Mouse (Mus musculus): ENCODE measurements around the gene Aldh3b3. TPM values are rescaled to one million over a fixed set of nuclear protein-coding genes. Genes with fewer than 3 reads are reported as not detected.
A peak's percentile ranks its signal among the peaks of the same experiment; 100 is the strongest.

Aldh3b3 gene
- polyA plus RNA-seq, 1 experiment from 2014 or later: not detected

DNA sequence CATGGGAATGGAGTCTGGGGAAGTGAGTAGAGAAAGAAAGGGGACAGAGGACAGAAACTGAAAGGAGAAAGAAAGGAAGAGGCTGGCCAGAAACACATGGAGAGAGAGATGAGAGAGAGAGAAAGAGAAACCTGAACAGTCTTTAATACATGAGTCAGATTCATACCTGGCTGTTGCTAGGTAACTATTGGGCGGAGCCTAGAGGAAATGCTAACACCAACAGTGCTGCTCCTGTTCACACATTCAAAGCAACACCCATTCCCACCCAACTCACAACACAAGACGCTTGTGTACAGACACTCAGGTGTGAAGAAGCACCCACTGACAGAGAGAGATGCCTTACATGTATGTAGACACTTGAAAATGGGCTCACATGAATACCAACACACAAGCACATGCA, 17.4 kb downstream of the Aldh3b3 start:
- H3K4me3 ChIP-seq (ENCODE audit: low read depth, low read length): no peak overlapping the region
- peaks cover 7% of the 10 kb centered on the region for H3K4me1 ChIP-seq (replicated peaks; ENCODE audit: control insufficient read depth, insufficient read depth, low read length)
- H3K9me3 ChIP-seq (ENCODE audit: control insufficient read depth, low read length): no peaks in the 10 kb centered on the region
- ATAC-seq (replicated peaks; ENCODE audit: low FRiP score): no peak
- H3K36me3 ChIP-seq (ENCODE audit: control insufficient read depth, insufficient read depth, low read length): no peaks in the 10 kb centered on the region
- DNase-seq (ENCODE audit: low spot score): no peak
- 79% methylated on average over 2 of the region's 2 CpGs for WGBS
- H3K27me3 ChIP-seq (replicated peaks; ENCODE audit: control insufficient read depth, insufficient read depth, low read length): no peaks in the 10 kb centered on the region
- no peak overlapping the region for H3K9ac ChIP-seq (ENCODE audit: low read depth, low read length)
- no peak overlapping the region for H3K4me2 ChIP-seq
- H3K27ac ChIP-seq (ENCODE audit: low read depth, low read length): no peak overlapping the region

DNA sequence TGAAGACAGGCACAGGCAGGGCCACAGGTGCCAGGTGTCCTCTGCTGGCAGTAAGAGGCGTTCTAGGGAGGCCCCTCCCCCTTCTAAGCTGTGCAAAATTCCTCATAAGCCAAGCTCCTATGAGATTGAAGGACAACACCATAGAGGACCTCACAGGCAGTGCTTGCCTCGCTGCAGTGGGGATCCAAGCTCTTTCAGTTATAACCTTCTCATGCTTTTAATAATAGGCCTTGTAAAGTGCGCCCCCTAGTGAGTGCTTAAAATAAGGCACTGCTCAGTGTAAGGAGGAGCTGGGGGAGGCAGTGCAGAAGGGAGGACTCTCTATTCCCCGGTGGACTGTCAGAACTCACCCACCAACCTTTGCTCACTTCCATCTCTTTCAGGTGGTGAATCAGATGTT, 21.9 kb downstream of the Aldh3b3 start:
- H3K27me3 ChIP-seq (replicated peaks; ENCODE audit: control insufficient read depth, insufficient read depth, low read length): no peaks in the 10 kb centered on the region
- no peak overlapping the region for H3K27ac ChIP-seq (ENCODE audit: low read depth, low read length)
- peaks cover 9% of the 10 kb centered on the region for H3K4me1 ChIP-seq (replicated peaks; ENCODE audit: control insufficient read depth, insufficient read depth, low read length)
- H3K9me3 ChIP-seq (ENCODE audit: control insufficient read depth, low read length): no peaks in the 10 kb centered on the region
- no peak overlapping the region for H3K4me3 ChIP-seq (ENCODE audit: low read depth, low read length)
- WGBS: 12% methylated on average over 4 of the region's 4 CpGs
- no peak overlapping the region for H3K4me2 ChIP-seq
- DNase-seq (ENCODE audit: low spot score) (peak; percentile 58), ATAC-seq (replicated peaks; ENCODE audit: low FRiP score) (peak; percentile 54; the same call in 1 of the 2 replicates)
- H3K36me3 ChIP-seq (ENCODE audit: control insufficient read depth, insufficient read depth, low read length): no peaks in the 10 kb centered on the region
- no peak overlapping the region for H3K9ac ChIP-seq (ENCODE audit: low read depth, low read length)

DNA sequence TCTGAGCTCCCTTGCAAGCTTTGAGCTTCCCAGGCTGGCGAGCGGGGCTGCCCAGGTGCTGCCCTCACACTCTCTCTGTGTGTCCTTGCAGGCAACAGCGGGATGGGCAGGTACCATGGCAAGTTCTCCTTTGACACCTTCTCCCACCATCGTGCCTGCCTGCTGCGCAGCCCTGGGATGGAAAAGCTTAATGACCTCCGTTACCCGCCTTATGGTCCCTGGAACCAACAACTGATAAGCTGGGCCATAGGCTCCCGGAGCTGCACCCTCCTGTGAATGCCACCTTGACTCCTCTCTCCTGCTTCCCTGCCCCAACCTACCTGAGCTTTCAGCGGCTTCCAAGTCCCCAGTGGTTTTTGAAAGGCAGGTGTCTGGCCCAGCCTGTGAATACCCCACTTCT, 22.5 kb downstream of the Aldh3b3 start:
- ATAC-seq (replicated peaks; ENCODE audit: low FRiP score): no peak

DNA sequence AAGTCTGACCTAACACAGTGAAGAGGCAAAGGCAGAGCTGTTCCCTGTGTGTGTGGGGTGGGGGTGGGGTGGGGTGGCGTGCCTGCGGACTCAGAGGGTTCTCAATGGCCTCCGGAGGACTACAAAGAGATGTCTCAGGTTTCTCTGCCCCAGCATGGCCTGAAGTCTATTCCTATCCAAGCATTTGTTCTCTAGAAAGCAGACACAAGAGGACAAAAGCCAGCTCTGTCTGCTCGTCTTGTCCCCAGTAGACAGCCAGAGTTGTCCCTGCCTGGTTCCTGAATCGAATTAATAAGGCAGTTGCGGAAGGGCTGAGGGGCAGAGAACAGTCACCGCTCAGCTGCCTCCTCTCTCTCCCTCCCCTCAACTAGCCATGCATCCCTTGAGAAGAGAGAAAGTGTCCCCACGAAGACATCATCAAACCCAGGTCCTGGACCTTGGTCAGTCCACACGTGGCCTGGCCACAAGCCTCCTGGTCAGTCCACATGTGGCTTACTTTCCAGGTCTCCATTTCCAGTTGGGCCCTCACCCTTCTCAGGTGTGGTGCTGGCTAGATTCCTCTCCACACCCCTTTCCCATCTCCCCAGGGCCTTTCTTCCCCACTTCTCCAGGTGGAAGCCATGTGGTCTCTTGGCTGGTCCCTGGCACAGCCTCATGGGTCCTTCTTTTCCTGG, 25.2 kb downstream of the Aldh3b3 start:
- no peaks in the 10 kb centered on the region for H3K36me3 ChIP-seq (ENCODE audit: control insufficient read depth, insufficient read depth, low read length)
- ATAC-seq (replicated peaks; ENCODE audit: low FRiP score) (no peak), DNase-seq (ENCODE audit: low spot score) (no peak)
- no peak overlapping the region for H3K4me3 ChIP-seq (ENCODE audit: low read depth, low read length)
- no peaks in the 10 kb centered on the region for H3K27me3 ChIP-seq (replicated peaks; ENCODE audit: control insufficient read depth, insufficient read depth, low read length)
- H3K4me2 ChIP-seq: no peak overlapping the region
- WGBS: 60% methylated on average over 9 of the region's 9 CpGs
- no peak overlapping the region for H3K27ac ChIP-seq (ENCODE audit: low read depth, low read length)
- H3K9ac ChIP-seq (ENCODE audit: low read depth, low read length): no peak overlapping the region
- H3K9me3 ChIP-seq (ENCODE audit: control insufficient read depth, low read length): no peaks in the 10 kb centered on the region
- H3K4me1 ChIP-seq (replicated peaks; ENCODE audit: control insufficient read depth, insufficient read depth, low read length): peaks cover 25% of the 10 kb centered on the region

More for the DNA sequence above, 22.5 kb downstream of the Aldh3b3 start:
- Histone ChIP-seq H3K27me3 (replicated peaks; ENCODE audit: control insufficient read depth, insufficient read depth, low read length) (no peaks in the 10 kb centered on the region), H3K4me3 (ENCODE audit: low read depth, low read length) (no peak overlapping the region), H3K9me3 (ENCODE audit: control insufficient read depth, low read length) (no peaks in the 10 kb centered on the region), H3K36me3 (ENCODE audit: control insufficient read depth, insufficient read depth, low read length) (no peaks in the 10 kb centered on the region), H3K4me1 (replicated peaks; ENCODE audit: control insufficient read depth, insufficient read depth, low read length) (peaks cover 14% of the 10 kb centered on the region), H3K4me2 (no peak overlapping the region), H3K27ac (ENCODE audit: low read depth, low read length) (no peak overlapping the region), H3K9ac (ENCODE audit: low read depth, low read length) (no peak overlapping the region)
- 62% methylated on average over 9 of the region's 9 CpGs for WGBS
- no peak for DNase-seq (ENCODE audit: low spot score)

DNA sequence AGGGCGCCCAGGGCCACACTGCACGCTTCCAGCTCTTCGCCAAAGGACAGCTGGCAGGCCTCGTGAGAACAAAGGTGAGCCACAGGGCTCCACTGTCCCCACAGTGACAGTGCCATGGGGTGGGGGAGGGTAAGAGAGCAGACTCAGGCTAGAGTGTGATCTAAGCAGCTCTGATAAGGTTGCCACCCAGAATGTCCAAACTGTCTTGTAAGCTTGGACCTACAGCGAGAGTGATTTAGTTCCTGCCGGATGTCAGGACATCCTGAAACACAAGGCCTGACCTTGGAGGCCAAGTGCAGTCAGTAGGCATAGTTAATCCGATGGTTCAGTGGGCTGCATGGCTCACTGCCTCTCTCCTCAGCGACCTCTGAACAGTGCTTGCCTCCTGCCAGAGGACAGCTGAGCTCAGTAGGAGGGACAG, 26.8 kb downstream of the Aldh3b3 start:
- DNase-seq (ENCODE audit: low spot score) (no peak), ATAC-seq (replicated peaks; ENCODE audit: low FRiP score) (0 out of 2 replicates have a peak, but pooled peaks have one; percentile 21)
- H3K4me2 ChIP-seq: no peak overlapping the region
- 26% methylated on average over 8 of the region's 8 CpGs for whole genome bisulfite sequencing
- no peaks in the 10 kb centered on the region for H3K36me3 ChIP-seq (ENCODE audit: control insufficient read depth, insufficient read depth, low read length)
- peaks cover 23% of the 10 kb centered on the region for H3K4me1 ChIP-seq (replicated peaks; ENCODE audit: control insufficient read depth, insufficient read depth, low read length)
- H3K27ac ChIP-seq (ENCODE audit: low read depth, low read length): peak overlapping the region; percentile 61; the same call in 1 of the 2 replicates
- no peaks in the 10 kb centered on the region for H3K27me3 ChIP-seq (replicated peaks; ENCODE audit: control insufficient read depth, insufficient read depth, low read length)
- no peak overlapping the region for H3K4me3 ChIP-seq (ENCODE audit: low read depth, low read length)
- no peaks in the 10 kb centered on the region for H3K9me3 ChIP-seq (ENCODE audit: control insufficient read depth, low read length)
- no peak overlapping the region for H3K9ac ChIP-seq (ENCODE audit: low read depth, low read length)

DNA sequence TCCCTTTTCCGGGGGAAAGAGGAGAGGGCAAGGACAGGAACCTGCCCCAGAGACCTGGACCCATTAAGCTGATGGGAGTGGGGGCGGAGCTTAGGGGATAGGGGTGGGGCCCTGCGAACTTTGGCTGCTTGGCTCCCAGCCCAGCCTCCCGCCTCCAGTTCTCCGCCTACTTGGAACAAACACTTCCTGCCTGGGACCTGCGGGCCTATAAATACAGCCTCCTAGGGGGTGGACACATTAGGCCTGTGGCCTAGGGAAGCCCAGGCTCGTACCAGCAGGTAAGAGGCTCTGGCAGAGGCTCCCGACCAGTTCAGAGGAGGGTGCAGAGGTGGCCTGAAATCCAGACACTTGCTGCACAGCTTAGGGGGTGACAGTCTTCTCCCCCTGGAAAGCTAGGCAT, 27.9 kb downstream of the Aldh3b3 start, which contains the start of gene Acy3:
Gene Acy3, plus strand, starts transcription at position 237 of the 400 bp plus-strand sequence.
- Histone ChIP-seq H3K9me3 (ENCODE audit: control insufficient read depth, low read length) (no peaks in the 10 kb centered on the region), H3K4me2 (peak within 1 kb of the TSS; percentile 48), H3K27ac (ENCODE audit: low read depth, low read length) (peak within 1 kb of the TSS; percentile 61; the same call in 1 of the 2 replicates), H3K9ac (ENCODE audit: low read depth, low read length) (peak within 1 kb of the TSS; percentile 35; the same call in 1 of the 2 replicates), H3K4me3 (ENCODE audit: low read depth, low read length) (0 out of 2 replicates have a peak within 1 kb of the TSS, but pooled peaks have one; percentile 14), H3K4me1 (replicated peaks; ENCODE audit: control insufficient read depth, insufficient read depth, low read length) (peaks cover 23% of the 10 kb centered on the region), H3K36me3 (ENCODE audit: control insufficient read depth, insufficient read depth, low read length) (no peaks in the 10 kb centered on the region), H3K27me3 (replicated peaks; ENCODE audit: control insufficient read depth, insufficient read depth, low read length) (no peaks in the 10 kb centered on the region)
- WGBS: 11% methylated on average over 8 of the region's 8 CpGs
- DNase-seq (ENCODE audit: low spot score): peak; percentile 75
- peak; percentile 66 for ATAC-seq (replicated peaks; ENCODE audit: low FRiP score)

DNA sequence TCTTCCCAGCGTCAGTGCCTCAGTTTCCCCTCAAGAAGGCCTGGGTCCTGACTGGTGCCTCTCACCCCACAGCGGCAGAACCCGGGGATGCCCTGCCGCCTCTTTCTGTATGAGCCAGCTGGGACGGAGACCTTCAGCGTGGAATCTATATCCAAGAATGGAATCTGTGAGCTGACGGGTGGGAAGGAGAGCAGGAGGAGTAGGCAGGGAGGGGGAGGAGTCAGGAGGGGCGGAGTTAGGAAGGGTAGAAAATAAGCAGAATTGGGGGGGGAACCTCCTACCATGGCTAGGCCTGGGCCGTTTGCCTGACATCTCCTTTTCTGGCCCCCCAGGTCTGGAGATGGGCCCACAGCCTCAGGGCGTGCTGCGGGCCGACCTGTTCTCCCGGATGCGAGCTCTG, 29.6 kb downstream of the Aldh3b3 start:
- no peak overlapping the region for H3K4me3 ChIP-seq (ENCODE audit: low read depth, low read length)
- no peak for ATAC-seq (replicated peaks; ENCODE audit: low FRiP score)
- 85% methylated on average over 13 of the region's 14 CpGs for WGBS
- no peaks in the 10 kb centered on the region for H3K27me3 ChIP-seq (replicated peaks; ENCODE audit: control insufficient read depth, insufficient read depth, low read length)
- no peak overlapping the region for H3K4me2 ChIP-seq
- H3K9ac ChIP-seq (ENCODE audit: low read depth, low read length): no peak overlapping the region
- no peaks in the 10 kb centered on the region for H3K9me3 ChIP-seq (ENCODE audit: control insufficient read depth, low read length)
- no peaks in the 10 kb centered on the region for H3K36me3 ChIP-seq (ENCODE audit: control insufficient read depth, insufficient read depth, low read length)
- no peak overlapping the region for H3K27ac ChIP-seq (ENCODE audit: low read depth, low read length)
- DNase-seq (ENCODE audit: low spot score): no peak
- peaks cover 23% of the 10 kb centered on the region for H3K4me1 ChIP-seq (replicated peaks; ENCODE audit: control insufficient read depth, insufficient read depth, low read length)

DNA sequence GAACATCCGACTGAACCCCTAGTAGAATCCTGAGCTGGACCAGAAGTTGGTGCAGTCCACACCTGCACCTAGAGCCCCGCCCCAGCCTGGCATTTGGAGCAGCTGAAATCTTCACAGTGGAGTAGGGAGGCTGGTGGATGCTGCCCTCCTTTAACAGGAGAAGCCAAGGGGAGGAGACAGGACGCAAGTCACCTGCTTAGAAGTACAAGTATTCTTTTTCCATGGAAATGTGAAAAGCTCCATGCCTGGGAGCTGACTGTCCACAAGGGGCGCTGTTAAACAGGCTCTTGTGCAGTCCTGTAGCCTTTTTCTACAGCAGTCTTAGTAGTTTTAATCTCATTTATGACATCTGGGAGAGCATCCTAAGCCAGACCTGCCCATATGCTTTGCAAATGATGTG, 30.3 kb downstream of the Aldh3b3 start:
- ATAC-seq (replicated peaks; ENCODE audit: low FRiP score): no peak
- no peak overlapping the region for H3K9ac ChIP-seq (ENCODE audit: low read depth, low read length)
- no peak for DNase-seq (ENCODE audit: low spot score)
- 87% methylated on average over 4 of the region's 4 CpGs for WGBS
- no peaks in the 10 kb centered on the region for H3K36me3 ChIP-seq (ENCODE audit: control insufficient read depth, insufficient read depth, low read length)
- H3K4me1 ChIP-seq (replicated peaks; ENCODE audit: control insufficient read depth, insufficient read depth, low read length): peaks cover 23% of the 10 kb centered on the region
- no peak overlapping the region for H3K4me3 ChIP-seq (ENCODE audit: low read depth, low read length)
- H3K4me2 ChIP-seq: no peak overlapping the region
- H3K27ac ChIP-seq (ENCODE audit: low read depth, low read length): no peak overlapping the region
- H3K9me3 ChIP-seq (ENCODE audit: control insufficient read depth, low read length): no peaks in the 10 kb centered on the region
- H3K27me3 ChIP-seq (replicated peaks; ENCODE audit: control insufficient read depth, insufficient read depth, low read length): no peaks in the 10 kb centered on the region

DNA sequence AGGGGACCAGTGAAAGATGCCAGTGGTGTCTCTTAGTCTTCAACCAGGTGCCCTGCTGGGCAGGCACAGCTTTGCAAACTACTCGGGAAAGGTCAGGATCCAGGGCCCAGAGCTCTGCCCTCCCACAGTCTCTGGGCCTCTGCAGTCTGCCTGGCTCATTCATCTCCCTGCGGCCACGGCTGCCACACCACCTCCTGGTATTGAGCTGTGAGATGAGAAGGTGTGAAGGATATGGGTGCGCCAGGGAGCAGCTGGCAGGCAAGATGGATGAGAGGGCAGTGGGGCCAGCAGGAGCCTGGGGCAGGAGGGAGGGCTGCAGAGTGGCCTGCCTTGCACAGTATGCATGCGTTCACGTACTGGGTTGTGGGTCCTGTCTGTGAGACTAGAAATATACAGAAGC, 32.4 kb downstream of the Aldh3b3 start:
- ATAC-seq (replicated peaks; ENCODE audit: low FRiP score): no peak
- WGBS: 57% methylated on average over 6 of the region's 6 CpGs
- peaks cover 15% of the 10 kb centered on the region for H3K4me1 ChIP-seq (replicated peaks; ENCODE audit: control insufficient read depth, insufficient read depth, low read length)
- no peak overlapping the region for H3K4me3 ChIP-seq (ENCODE audit: low read depth, low read length)
- no peaks in the 10 kb centered on the region for H3K27me3 ChIP-seq (replicated peaks; ENCODE audit: control insufficient read depth, insufficient read depth, low read length)
- H3K4me2 ChIP-seq: no peak overlapping the region
- H3K9me3 ChIP-seq (ENCODE audit: control insufficient read depth, low read length): no peaks in the 10 kb centered on the region
- DNase-seq (ENCODE audit: low spot score): no peak
- no peak overlapping the region for H3K9ac ChIP-seq (ENCODE audit: low read depth, low read length)
- no peaks in the 10 kb centered on the region for H3K36me3 ChIP-seq (ENCODE audit: control insufficient read depth, insufficient read depth, low read length)
- no peak overlapping the region for H3K27ac ChIP-seq (ENCODE audit: low read depth, low read length)

Data from liver, embryonic 11.5 days (tissue).